Mouse (Mus musculus): ENCODE measurements around the gene 1500009L16Rik. TPM values are rescaled to one million over a fixed set of nuclear protein-coding genes. Genes with fewer than 3 reads are reported as not detected.

Gene 1500009L16Rik
- polyA plus RNA-seq (2015; fragmentation: Nextera tagmentation; extraction: Ambion mirVana), result 125 and 139 TPM in 2 replicates

GRCm38 (mm10) chr10:83722579-83723031, at the start of gene 1500009L16Rik:
Gene 1500009L16Rik (plus strand): TSS chr10:83722865.

Other genes starting within 250 kb of the 1500009L16Rik start
- 7.5 and 9.9 TPM in 2 replicates for gene Aldh1l2, start 188.7 kb upstream of the 1500009L16Rik start, polyA plus RNA-seq (2015; fragmentation: Nextera tagmentation; extraction: Ambion mirVana)
- 27.4 and 30.4 TPM in 2 replicates for gene Washc4, start 179.1 kb upstream of the 1500009L16Rik start, polyA plus RNA-seq (2015; fragmentation: Nextera tagmentation; extraction: Ambion mirVana)
- gene Appl2, start 74.1 kb upstream of the 1500009L16Rik start, polyA plus RNA-seq (2015; fragmentation: Nextera tagmentation; extraction: Ambion mirVana), result 40.4 and 43.9 TPM in 2 replicates